Mouse (Mus musculus) testis, postnatal 10 days (tissue): Measurements from ENCODE around the gene Ncs1.

Source experiments
- DNase-seq: peaks from one replicate; pipeline ENCODE4 v3.0.0; 2021; ENCODE audit warnings: low spot score

Gene Ncs1

DNA sequence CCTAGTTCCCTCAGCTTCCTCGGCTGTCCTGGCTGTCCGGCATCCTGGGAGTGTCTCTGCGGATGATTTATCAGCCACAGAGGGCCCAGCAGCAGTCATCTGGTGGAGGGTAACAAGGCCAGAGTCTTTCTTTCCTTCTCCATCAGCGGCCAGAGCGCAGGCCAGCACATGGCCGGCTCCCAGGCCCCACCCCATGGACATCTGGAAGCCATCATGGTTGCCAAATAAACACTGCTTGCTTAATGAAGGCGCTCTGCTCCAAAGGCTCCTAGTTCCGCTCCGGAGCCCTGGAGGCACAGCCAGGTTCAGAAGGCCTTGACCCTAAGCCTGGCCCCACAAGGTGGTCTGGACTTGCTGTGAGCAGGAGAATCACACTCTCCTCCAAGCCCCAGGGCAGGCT is 94.2 kb downstream of the Ncs1 start:
- DNase-seq = peak; percentile 63

DNA sequence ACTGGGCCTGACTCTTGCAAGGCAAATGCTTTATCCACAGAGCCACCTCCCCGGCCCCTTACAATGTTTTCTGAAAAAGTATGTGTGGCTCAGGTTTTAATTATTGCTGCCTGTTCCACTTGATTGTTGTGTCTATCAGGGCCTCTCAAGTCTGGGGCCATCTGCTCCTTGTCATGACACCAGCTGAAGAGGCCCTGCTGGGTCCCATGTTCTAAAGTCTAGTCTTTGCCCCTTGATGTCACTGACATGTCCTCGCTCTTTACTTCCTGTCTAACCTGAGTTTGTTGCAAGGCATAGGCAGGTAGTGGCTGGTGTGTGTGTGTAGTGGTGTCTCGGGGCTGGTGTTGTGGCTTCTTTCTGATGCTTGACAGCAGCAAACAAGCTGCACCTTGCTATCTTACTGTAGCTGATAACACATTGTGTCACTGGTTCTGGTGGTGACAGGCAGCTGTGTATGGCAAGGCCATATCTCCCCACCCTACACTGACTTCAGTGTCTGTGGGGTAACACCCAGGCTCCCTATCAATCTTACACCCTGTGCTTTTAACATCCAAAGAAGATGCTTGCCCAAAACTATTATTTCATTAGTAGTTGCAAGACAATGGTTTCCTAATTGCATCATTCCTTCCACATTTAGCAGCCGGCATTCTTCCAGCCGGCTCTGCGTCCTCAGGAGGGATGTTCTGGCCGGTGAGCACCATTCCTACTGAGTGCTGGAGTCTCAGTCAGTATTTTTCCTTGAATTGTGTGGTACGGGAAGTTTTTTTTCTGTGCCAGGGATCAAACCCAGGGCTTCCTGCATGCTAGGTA is 96.3 kb downstream of the Ncs1 start:
- no peak for DNase-seq
